Mouse (Mus musculus) midbrain, embryonic 14.5 days (tissue): ENCODE results near the gene Abraxas2. TPM values are rescaled to one million over a fixed set of nuclear protein-coding genes. Genes with fewer than 3 reads are reported as not detected.
A peak's percentile ranks its signal among the peaks of the same experiment; 100 is the strongest.

Source experiments
- ATAC-seq: fragments of 200-750 bp; cut with Nextera tagmentation; 2 replicates; pipeline ENCODE4 v1.8.0; 2017; ENCODE audit warnings: moderate number of reproducible peaks, moderate library complexity; ENCODE audit not compliant: low FRiP score, low TSS enrichment
- DNase-seq: peaks from one replicate; pipeline ENCODE4 v3.0.0-alpha.2; 2015
- H3K27ac ChIP-seq: fragments of 300-500 bp; sonication (generic); replicated peaks from 2 replicates; pipeline ENCODE4 v1.5.1; 2014; ENCODE audit warnings: mild to moderate bottlenecking, low read depth, low read length, moderate library complexity
- H3K27me3 ChIP-seq: fragments of 300-500 bp; sonication (generic); 2 replicates; pipeline ENCODE4 v1.6.1; 2014; ENCODE audit warnings: low read length, control low read depth, mixed read lengths; ENCODE audit not compliant: control insufficient read depth, insufficient read depth
- H3K36me3 ChIP-seq: fragments of 300-500 bp; sonication (generic); 2 replicates; pipeline ENCODE4 v1.6.1; 2014; ENCODE audit warnings: low read length, control low read depth; ENCODE audit not compliant: control insufficient read depth, insufficient read depth
- H3K4me1 ChIP-seq: fragments of 300-500 bp; sonication (generic); 2 replicates; pipeline ENCODE4 v1.6.1; 2014; ENCODE audit warnings: mild to moderate bottlenecking, antibody characterized with exemption, low read length, control low read depth; ENCODE audit not compliant: control insufficient read depth, insufficient read depth
- H3K4me2 ChIP-seq: fragments of 300-500 bp; sonication (generic); 2 replicates; pipeline ENCODE4 v1.6.1; 2014; ENCODE audit warnings: mild to moderate bottlenecking, low read length, moderate library complexity
- H3K4me3 ChIP-seq: fragments of 300-500 bp; sonication (generic); replicated peaks from 2 replicates; pipeline ENCODE4 v1.5.1; 2014; ENCODE audit warnings: low read depth, low read length
- H3K9ac ChIP-seq: fragments of 300-500 bp; sonication (generic); replicated peaks from 2 replicates; pipeline ENCODE4 v1.6.1; 2014; ENCODE audit warnings: mild to moderate bottlenecking, low read length, moderate library complexity
- H3K9me3 ChIP-seq: fragments of 300-500 bp; sonication (generic); 2 replicates; pipeline ENCODE4 v1.6.1; 2016; ENCODE audit warnings: low read length, control low read depth, mixed read lengths; ENCODE audit not compliant: control insufficient read depth
- WGBS: fragments of 180-500 bp; shearing (Covaris S2); extraction: QIAGEN DNeasy Blood & Tissue Kit; methylation state at CpG from one replicate; pipeline ENCODE4 v1.1.7; 2014; 5-methylcytosine and 5-hydroxymethylcytosine counted together
- polyA plus RNA-seq: library from polyadenylated mRNA; unstranded; fragments of >200 nt; fragmentation: Nextera tagmentation; extraction: Ambion mirVana; gene quantifications from 2 replicates; pipeline ENCODE4 v1.2.1, GENCODE M21; 2014

Gene Abraxas2
- polyA plus RNA-seq, 1 experiment from 2014 or later: 42.6 TPM

- H3K4me3 ChIP-seq: no peak overlapping the region
- DNase-seq (no peak), ATAC-seq (no peak)
- no peak overlapping the region for H3K9ac ChIP-seq
- H3K27me3 ChIP-seq: no peaks in the 10 kb centered on the region
- H3K27ac ChIP-seq: no peak overlapping the region
- H3K4me1 ChIP-seq: no peaks in the 10 kb centered on the region
- peaks cover 32% of the 10 kb centered on the region for H3K36me3 ChIP-seq
- H3K9me3 ChIP-seq: no peaks in the 10 kb centered on the region
- WGBS: 90% methylated on average over 1 of the region's 1 CpGs
- H3K4me2 ChIP-seq: no peak overlapping the region
Measured at GRCm38 (mm10) chr7:132842455-132842854, 16.6 kb upstream of the Abraxas2 start.

- no peaks in the 10 kb centered on the region for H3K27me3 ChIP-seq
- H3K4me3 ChIP-seq: no peak overlapping the region
- no peaks in the 10 kb centered on the region for H3K4me1 ChIP-seq
- H3K4me2 ChIP-seq: no peak overlapping the region
- H3K9ac ChIP-seq: no peak overlapping the region
- H3K9me3 ChIP-seq: no peaks in the 10 kb centered on the region
- H3K36me3 ChIP-seq: peaks cover 36% of the 10 kb centered on the region
- DNase-seq (no peak), ATAC-seq (no peak)
- no peak overlapping the region for H3K27ac ChIP-seq
- 93% methylated on average over 3 of the region's 3 CpGs for WGBS
Measured at GRCm38 (mm10) chr7:132843152-132843551, 15.9 kb upstream of the Abraxas2 start.

- WGBS: under 1% methylated on average over 37 of the region's 37 CpGs
- no peaks in the 10 kb centered on the region for H3K27me3 ChIP-seq
- H3K36me3 ChIP-seq: peaks cover 26% of the 10 kb centered on the region
- peak within 1 kb of the TSS; percentile 47 for H3K4me3 ChIP-seq
- ATAC-seq (peak; percentile 92), DNase-seq (peak; percentile 94)
- H3K9me3 ChIP-seq: no peaks in the 10 kb centered on the region
- H3K4me2 ChIP-seq: peak within 1 kb of the TSS; percentile 48
- H3K9ac ChIP-seq: peak within 1 kb of the TSS; percentile 87
- peak within 1 kb of the TSS; percentile 96 for H3K27ac ChIP-seq
- peaks cover 4% of the 10 kb centered on the region for H3K4me1 ChIP-seq
Measured at GRCm38 (mm10) chr7:132852173-132852844, 6.7 kb upstream of the Abraxas2 start, which contains the start of gene Eef1akmt2. Gene Eef1akmt2 (minus strand): TSS chr7:132852673.

GRCm38 (mm10) chr7:132853361-132853760 lies 5.7 kb upstream of the Abraxas2 start:
- Histone ChIP-seq H3K4me1 (peaks cover 4% of the 10 kb centered on the region), H3K27ac (no peak overlapping the region), H3K36me3 (peaks cover 18% of the 10 kb centered on the region), H3K27me3 (no peaks in the 10 kb centered on the region), H3K9me3 (no peaks in the 10 kb centered on the region), H3K9ac (no peak overlapping the region), H3K4me2 (no peak overlapping the region), H3K4me3 (no peak overlapping the region)
- no peak for ATAC-seq
- WGBS: 86% methylated on average over 6 of the region's 6 CpGs
- no peak for DNase-seq

- no peak overlapping the region for H3K4me2 ChIP-seq
- H3K9ac ChIP-seq: no peak overlapping the region
- ATAC-seq (no peak), DNase-seq (peak; percentile 8)
- H3K27me3 ChIP-seq: no peaks in the 10 kb centered on the region
- 73% methylated on average over 4 of the region's 4 CpGs for WGBS
- H3K36me3 ChIP-seq: peaks cover 13% of the 10 kb centered on the region
- no peaks in the 10 kb centered on the region for H3K9me3 ChIP-seq
- H3K27ac ChIP-seq: no peak overlapping the region
- H3K4me1 ChIP-seq: peaks cover 4% of the 10 kb centered on the region
- no peak overlapping the region for H3K4me3 ChIP-seq
Measured at GRCm38 (mm10) chr7:132853946-132854345, 5.1 kb upstream of the Abraxas2 start.

GRCm38 (mm10) chr7:132856083-132856482 lies 2.9 kb upstream of the Abraxas2 start:
- ATAC-seq: no peak
- H3K27ac ChIP-seq: no peak overlapping the region
- no peak overlapping the region for H3K9ac ChIP-seq
- no peak overlapping the region for H3K4me3 ChIP-seq
- no peak overlapping the region for H3K4me2 ChIP-seq
- no peak for DNase-seq
- peaks cover 13% of the 10 kb centered on the region for H3K4me1 ChIP-seq
- WGBS: 75% methylated on average over 1 of the region's 1 CpGs
- H3K9me3 ChIP-seq: no peaks in the 10 kb centered on the region
- no peaks in the 10 kb centered on the region for H3K27me3 ChIP-seq
- H3K36me3 ChIP-seq: no peaks in the 10 kb centered on the region

- DNase-seq (no peak), ATAC-seq (no peak)
- WGBS: 69% methylated on average over 5 of the region's 5 CpGs
- H3K4me1 ChIP-seq: peaks cover 9% of the 10 kb centered on the region
- no peaks in the 10 kb centered on the region for H3K27me3 ChIP-seq
- H3K4me2 ChIP-seq: no peak overlapping the region
- no peak overlapping the region for H3K27ac ChIP-seq
- no peaks in the 10 kb centered on the region for H3K9me3 ChIP-seq
- H3K36me3 ChIP-seq: no peaks in the 10 kb centered on the region
- no peak overlapping the region for H3K4me3 ChIP-seq
- no peak overlapping the region for H3K9ac ChIP-seq
Measured at GRCm38 (mm10) chr7:132858043-132858608, 899 bp upstream of the Abraxas2 start.

GRCm38 (mm10) chr7:132866316-132866715 lies 7.3 kb downstream of the Abraxas2 start:
- Histone ChIP-seq H3K27ac (no peak overlapping the region), H3K4me3 (no peak overlapping the region), H3K9ac (no peak overlapping the region), H3K9me3 (no peaks in the 10 kb centered on the region), H3K27me3 (no peaks in the 10 kb centered on the region), H3K4me1 (no peaks in the 10 kb centered on the region), H3K36me3 (peaks cover 47% of the 10 kb centered on the region), H3K4me2 (no peak overlapping the region)
- 96% methylated on average over 9 of the region's 9 CpGs for WGBS
- no peak for DNase-seq
- no peak for ATAC-seq

GRCm38 (mm10) chr7:132873043-132873442 lies 14.0 kb downstream of the Abraxas2 start:
- DNase-seq: no peak
- Histone ChIP-seq H3K4me1 (no peaks in the 10 kb centered on the region), H3K27me3 (no peaks in the 10 kb centered on the region), H3K36me3 (peaks cover 79% of the 10 kb centered on the region), H3K9me3 (no peaks in the 10 kb centered on the region), H3K4me2 (no peak overlapping the region), H3K27ac (no peak overlapping the region), H3K4me3 (no peak overlapping the region), H3K9ac (no peak overlapping the region)
- ATAC-seq: no peak
- WGBS: 95% methylated on average over 2 of the region's 2 CpGs
